Mouse (Mus musculus): ENCODE measurements at regions not wholly inside any gene's neighbourhood (a gene's known extent, or its start where the extent isn't known, plus 50 kb on each side); places are given as distances from the start of the nearest gene placed in this dataset.

DNA sequence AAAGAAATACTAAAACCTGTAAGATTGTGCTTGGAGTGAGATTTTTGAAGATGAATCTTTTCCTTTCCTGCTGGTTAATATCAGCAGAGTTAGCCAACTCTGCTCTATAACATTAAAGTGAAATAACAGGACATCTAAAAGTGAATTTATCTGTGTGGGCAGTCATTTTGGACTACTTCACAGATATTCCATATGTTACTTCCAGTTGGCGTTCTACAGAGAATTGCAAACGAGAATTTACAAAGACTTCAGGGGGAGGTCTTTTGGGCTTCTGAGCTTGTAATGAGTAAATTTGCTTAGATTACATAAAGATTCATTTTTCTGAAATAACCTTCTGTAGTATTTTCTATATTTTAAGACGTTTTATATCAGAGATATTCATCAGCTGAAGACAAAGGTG lies 582.4 kb upstream of the Pom121l12 start:
- TF ChIP-seq POLR2A (IDR thresholded peaks at IDR 0.05; ENCODE audit: insufficient read depth, low read length): no peak
- no peak for TF ChIP-seq EP300 (IDR thresholded peaks at IDR 0.05; ENCODE audit: insufficient read depth, low read depth, low read length)
- TF ChIP-seq CTCF (IDR thresholded peaks at IDR 0.05; ENCODE audit: low read depth, low read length): no peak

Data from ES-Bruce4 (cell line).